Mouse (Mus musculus): ENCODE results near the gene Prkaa1.

Prkaa1 gene

DNA sequence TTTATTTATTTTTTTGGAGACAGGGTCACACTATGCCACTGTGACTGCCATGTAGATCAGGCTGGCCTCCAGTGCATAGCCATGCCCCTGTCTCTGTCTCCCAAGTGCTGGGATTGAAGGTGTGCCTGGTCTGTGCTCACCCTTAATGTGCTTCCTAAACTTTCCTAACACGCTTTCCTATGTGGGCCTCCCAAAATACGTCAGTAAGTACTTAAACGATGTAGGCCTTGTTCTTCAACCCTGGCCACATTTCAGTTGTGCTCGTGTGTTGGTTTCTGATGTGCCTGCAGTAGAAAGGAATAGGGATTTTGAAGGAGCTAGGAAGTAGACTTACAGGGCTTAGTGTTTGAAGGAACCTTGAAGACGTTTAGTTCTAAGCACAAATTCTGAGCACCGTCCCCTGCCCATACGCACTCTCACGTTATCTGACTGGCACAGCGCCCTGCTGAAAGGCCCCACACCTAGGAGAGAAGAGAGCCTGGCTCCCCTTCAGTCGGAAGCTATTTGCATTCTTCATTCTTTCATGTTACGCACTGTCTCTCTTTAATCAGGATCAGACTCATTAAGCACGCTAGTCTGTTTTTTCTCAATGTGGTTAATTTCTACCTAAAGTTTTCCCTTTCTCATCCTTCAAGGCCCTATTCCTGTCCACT lies 21.6 kb downstream of the Prkaa1 start:
- DNase-seq (ENCODE audit: low spot score in 2 of 2) = no peak

GRCm38 (mm10) chr15:5173217-5173820 lies 29.7 kb downstream of the Prkaa1 start:
- no peak for DNase-seq (ENCODE audit: low spot score in 2 of 2)

DNA sequence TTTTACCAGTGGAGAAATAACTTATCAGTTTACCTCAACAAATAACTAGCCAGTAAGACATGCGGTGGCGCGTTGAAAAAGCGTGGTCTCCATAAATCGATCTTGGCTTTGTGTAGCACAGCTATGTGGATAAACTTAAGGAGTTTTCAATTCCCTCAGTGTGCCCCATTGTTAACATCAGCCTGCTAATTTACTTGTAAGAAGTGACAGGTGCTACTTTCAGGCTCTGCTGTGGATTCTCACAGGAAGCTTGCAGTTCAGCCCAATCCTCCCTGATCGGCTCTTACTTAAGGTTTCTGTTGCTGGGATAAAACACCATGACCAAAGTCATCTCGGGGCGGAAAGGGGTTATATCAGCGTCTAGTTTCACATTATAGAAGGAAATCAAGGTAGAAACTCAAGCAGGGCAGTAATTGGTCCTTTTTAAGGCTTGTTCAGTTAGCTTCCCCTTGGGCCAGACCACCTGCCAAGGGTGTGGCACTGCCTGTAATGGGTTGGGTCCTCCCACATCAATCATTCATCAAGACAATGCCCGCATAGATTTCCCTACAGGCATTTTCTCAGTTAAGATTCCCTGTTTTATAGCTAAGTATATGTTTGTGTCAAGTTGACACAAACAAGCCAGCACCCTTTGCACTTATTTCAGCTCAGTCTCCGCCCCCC lies 41.1 kb downstream of the Prkaa1 start:
- peak; percentile 17 to 21 for DNase-seq (ENCODE audit: low spot score in 2 of 2)

DNA sequence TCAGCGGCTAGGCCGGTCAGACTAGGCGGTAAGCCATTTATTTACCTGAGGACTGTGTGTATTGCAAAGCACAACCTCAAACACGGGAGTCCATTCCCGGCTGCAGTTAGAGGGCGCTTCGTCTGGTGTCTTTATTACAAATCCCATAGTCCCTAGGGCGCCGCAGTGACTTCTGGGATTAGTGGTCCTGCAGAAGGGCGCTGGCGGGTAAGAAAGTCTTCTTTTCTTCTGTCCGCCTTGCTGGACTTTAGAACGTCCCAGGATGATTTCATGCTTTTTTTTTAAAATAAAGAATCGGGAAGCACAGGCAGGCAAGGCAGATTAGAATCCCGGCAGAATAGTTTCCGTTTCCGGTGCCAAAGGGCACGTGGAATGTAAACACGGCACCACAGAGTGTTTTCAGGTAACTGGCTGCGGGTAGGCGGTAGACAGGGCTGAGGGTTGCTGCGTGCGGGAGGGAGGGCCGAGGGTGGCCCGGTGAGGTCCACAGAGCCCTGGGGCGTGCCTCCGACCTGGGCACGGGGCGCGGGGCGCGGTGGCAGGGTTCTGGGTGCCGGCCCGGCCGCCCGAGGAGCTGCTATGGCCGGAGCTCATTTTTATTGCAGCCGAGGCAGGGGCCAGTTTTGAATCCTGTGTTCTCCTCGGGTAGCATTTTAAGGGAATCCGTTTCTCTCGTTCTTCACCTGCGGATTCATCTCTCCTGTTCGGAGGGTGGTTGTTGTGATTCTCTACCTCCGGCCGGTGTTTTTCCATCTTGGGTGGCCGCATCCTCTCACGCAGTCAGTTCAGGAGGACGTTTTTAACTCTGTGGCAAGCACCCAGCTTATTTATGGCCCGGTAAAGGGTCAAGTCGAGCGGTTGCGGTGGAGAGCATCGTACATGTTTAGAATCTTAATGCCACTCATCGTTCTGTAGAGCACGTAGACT lies 42.0 kb downstream of the Prkaa1 start, which contains the start of gene Ttc33:
Gene Ttc33 (plus strand): TSS at position 160 of the 927 bp plus-strand sequence.
- DNase-seq (ENCODE audit: low spot score in 2 of 2) = peak; percentile 62 to 81

DNA sequence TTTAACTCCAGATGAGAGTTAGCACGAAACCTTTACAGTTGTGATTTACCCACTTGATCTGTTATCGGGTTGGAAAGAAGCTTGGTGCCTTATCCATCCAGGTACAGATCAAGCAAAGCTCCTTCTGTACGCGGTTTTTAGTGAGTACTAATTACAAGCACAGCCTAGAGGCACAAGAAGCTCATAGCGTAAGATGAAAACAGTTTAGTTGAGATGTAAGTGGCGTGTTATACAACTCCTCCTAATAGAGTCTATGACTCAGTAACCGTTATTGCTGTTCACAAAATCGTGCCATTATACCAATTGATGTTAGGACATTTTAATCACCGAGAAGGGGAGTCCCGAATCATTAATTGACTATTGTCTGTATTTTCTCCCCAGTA lies 42.6 kb downstream of the Prkaa1 start:
- DNase-seq (ENCODE audit: low spot score in 2 of 2) = no peak

DNA sequence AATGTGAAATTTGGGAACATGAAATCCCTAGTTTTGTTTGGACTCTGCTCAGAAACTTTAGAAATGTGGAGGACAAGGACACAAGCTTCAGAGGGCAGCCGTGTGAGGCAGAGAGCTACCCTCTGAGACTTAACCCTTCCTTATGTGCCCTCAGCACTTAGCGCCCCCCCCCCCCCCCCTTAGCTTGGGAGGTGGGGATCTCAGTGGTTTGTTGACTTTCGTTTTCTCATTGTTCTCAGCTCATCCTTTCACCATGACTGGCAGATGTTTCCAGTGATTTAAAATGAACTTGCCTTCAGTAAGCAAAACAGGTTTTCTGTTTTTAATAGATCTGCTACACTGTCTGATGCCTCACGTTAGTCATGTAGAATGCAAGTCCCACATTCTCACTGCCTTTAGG lies 43.5 kb downstream of the Prkaa1 start:
- no peak for DNase-seq (ENCODE audit: low spot score in 2 of 2)

DNA sequence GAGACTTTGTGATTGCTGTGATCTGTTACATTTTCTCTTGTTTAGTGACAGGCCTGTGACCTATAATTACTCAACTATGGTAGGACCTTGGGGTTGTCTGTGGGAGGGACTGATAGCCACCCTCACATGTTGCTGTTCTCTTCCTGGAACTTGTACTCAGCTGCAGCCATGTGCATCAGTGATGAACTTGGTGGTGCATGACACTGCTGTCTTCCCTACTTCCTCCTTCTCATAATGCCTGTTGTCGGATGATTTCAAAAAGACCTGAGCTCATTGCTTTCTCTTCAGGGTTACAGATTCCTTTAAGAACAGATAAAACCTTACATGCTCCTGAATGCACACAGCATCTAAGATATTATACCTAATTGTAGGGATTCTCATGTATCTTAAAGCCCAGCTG lies 44.4 kb downstream of the Prkaa1 start:
- DNase-seq (ENCODE audit: low spot score in 2 of 2) = no peak

DNA sequence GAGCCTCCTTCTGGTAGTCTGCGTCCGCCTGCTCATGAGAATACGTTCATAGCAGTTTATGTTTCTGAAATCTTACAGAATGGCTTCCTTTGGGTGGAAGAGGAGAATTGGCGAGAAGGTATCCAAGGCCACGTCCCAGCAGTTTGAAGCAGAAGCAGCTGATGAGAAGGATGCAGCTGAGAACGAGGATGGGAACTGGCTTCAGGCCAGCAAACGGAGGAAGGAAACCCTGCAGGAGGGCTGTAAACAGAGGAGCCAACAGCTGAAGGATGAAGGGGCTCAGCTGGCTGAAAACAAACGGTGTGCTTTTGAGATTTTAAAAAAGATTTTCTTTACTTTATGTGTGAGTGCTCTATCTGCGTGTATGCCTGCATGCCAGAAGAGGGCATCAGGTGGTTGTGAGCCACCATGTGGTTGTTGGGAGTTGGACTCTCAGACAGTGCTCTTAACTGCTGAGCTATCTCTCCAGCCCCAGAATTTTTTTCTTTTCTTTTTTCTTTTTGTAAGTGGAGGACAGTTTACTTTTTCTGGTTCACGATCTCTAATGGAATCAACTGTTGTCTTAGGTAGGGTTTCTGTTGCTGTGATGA lies 45.9 kb downstream of the Prkaa1 start:
- DNase-seq (ENCODE audit: low spot score in 2 of 2) = no peak

DNA sequence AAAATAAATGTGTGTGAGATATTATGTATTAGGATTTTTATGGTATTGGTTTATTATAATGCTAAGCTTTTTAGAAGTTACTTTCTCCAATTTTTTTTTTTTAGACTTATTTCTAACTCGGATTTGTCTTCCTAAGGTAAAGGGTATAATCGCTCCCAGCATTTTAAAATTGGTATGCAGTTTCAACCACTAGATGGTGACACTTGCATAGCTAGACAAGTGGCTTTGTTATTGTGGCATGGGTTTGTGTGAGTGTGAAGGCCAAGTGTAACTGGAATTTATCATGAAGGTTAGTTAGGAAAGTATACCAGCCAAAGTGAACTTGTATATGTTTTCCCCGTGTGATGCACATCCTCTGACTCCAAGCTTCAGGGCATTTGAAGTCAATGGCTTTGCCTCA lies 50.2 kb downstream of the Prkaa1 start:
- DNase-seq (ENCODE audit: low spot score in 2 of 2) = no peak

- DNase-seq (ENCODE audit: low spot score in 2 of 2) = no peak
Observed at GRCm38 (mm10) chr15:5194446-5194845, 50.8 kb downstream of the Prkaa1 start.

- DNase-seq (ENCODE audit: low spot score in 2 of 2) = no peak
Observed at GRCm38 (mm10) chr15:5194931-5195330, 51.3 kb downstream of the Prkaa1 start.

GRCm38 (mm10) chr15:5195987-5196514 lies 52.4 kb downstream of the Prkaa1 start:
- no peak for DNase-seq (ENCODE audit: low spot score in 2 of 2)

- no peak for DNase-seq (ENCODE audit: low spot score in 2 of 2)
Observed at GRCm38 (mm10) chr15:5196691-5197090, 53.0 kb downstream of the Prkaa1 start.

- DNase-seq (ENCODE audit: low spot score in 2 of 2) = no peak
Observed at GRCm38 (mm10) chr15:5205222-5205621, 61.6 kb downstream of the Prkaa1 start.

DNA sequence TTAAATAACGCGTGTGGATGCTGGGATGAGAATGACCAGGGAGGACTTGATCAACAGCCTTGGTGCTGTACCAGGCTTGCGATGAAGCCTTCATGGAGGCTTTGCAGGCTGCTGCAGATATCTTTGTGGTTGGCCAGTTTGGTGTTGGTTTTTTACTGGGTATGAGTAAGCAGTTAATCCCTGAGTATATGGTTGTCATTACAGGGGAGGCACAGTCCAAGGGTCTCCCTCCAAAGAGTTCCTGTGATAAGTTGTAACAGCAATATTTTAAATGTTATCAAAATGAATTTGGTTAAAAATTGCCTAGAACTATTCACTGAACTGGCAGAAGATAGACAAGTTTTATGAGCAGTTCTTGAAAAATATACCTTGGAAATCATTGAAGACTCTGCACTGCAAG lies 65.5 kb downstream of the Prkaa1 start:
- DNase-seq (ENCODE audit: low spot score in 2 of 2) = no peak

DNA sequence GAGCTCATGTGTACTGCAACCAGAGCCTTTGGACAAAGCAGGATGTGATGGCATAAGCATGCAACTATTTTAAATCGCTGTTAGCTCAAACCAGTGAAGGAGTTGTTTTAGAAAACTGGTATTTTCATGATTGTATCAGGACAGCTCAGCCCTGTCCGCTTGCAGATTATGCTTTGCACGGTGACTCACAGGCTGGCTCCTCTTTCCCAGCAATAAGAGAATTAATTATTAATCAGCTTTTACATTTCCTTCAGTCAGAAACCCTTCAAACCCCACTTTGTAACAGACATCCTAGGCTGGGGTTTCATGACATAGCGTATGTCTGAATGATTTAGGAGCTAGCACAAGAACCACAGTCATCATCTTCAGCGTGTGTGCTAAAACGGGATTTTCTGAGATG lies 76.8 kb downstream of the Prkaa1 start:
- no peak for DNase-seq (ENCODE audit: low spot score in 2 of 2)

GRCm38 (mm10) chr15:5230746-5231145 lies 87.1 kb downstream of the Prkaa1 start:
- DNase-seq (ENCODE audit: low spot score in 2 of 2) = peak in 1 of 2 experiments; percentile 29

Measured in spleen, postnatal 10 days (tissue).